Mouse (Mus musculus) embryonic fibroblast, embryonic 13.5 days (primary cell): Measurements from ENCODE around the gene Pard3.

Experiments
- CTCF ChIP-seq: IDR thresholded peaks from 2 replicates; pipeline ENCODE4 v1.5.1; 2011; ENCODE audit warnings: mild to moderate bottlenecking, control low read depth, low read length, moderate library complexity, borderline replicate concordance; ENCODE audit not compliant: insufficient read depth
- POLR2A ChIP-seq: IDR thresholded peaks from 2 replicates; pipeline ENCODE4 v1.6.1; 2011; ENCODE audit warnings: low read depth, mild to moderate bottlenecking, control low read depth, low read length, moderate library complexity

- TF ChIP-seq CTCF: peak; percentile 62
- no peak for TF ChIP-seq POLR2A
Observed at GRCm38 (mm10) chr8:127191387-127191786, 127.7 kb downstream of the Pard3 start.
